Mouse (Mus musculus) kidney, adult 8-10 months (tissue): ENCODE measurements around the gene Tmem230.

ENCODE experiments used
- DNase-seq, 2 experiments: peaks; one replicate each; pipeline ENCODE4 v3.0.0; 2022

Tmem230 gene

DNA sequence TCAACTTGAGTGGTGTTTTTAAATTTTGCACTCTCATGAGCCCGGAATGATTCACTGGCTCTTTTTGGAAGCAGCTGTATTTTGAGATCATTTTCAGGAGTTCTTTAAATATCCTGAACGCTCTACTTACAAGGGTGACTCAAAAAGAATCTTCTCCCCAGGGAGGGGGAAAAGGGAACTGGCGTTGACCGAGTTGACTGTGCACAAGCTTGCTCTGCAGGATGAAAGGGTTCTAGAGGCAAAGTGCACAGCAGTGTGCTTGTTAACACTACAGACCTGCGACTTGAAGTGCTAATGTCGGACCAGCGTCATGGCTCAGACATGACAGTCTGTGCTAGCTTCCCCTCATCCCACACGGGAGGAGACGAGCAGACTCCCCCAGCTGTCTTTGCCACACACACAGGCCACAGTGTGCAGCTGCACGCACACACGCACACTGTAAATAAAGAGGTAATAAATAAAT, 26.0 kb downstream of the Tmem230 start:
- DNase-seq, result no peak

DNA sequence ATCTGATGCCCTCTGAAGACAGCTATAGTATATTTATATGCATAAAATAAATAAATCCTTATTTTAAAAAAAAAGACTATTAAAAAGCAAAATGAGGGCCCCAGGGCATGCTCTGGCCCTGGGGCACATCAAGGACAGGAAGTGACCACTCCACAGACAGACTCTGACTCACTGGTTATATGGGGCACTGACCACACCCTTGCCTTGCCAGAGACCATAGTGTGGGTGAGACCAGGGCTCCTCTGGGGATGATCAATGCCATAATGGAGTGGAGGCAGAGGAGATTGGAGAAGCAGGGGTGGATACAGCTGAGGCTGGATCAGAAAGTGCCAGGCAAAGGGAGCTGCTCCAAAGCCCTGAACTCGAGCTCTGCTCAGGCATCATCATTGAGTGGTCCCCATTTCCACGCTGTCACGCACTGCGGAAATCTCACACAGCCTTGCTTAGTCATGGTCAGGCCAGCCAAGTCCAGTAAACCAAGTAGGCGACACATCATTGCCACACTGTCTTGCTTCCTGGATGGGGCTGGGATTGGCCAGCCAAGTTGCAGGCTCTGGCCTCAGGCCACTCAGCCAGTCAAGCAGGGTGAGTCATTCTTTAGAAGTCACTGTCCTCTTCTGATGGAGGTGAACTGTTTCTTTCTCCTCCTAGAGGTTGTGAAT, 35.5 kb downstream of the Tmem230 start:
- no peak for DNase-seq

DNA sequence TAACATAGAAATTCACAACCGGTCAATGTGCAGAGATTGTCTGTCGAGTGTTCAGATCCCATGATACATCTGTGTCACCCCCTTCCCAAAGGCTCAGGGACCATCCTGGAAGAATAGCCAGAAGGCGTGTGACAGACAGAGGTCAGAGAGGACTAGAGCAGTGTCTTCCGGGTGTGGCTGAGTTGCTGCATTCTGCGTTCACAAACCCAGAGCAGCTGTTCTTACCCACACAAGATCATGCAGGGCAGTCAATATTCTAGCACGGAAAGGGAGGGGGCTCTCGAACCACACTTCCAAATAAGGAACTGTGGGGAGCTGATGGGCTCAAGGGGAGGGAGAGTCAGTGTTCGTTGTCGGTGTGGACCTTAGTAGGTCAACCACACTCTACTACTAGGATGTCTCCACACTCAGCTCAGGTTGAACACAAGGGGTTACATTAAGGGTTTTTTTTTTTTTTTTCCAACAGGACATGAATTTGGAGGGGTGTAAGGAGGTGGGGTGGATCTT, 36.7 kb downstream of the Tmem230 start:
- DNase-seq, result no peak

DNA sequence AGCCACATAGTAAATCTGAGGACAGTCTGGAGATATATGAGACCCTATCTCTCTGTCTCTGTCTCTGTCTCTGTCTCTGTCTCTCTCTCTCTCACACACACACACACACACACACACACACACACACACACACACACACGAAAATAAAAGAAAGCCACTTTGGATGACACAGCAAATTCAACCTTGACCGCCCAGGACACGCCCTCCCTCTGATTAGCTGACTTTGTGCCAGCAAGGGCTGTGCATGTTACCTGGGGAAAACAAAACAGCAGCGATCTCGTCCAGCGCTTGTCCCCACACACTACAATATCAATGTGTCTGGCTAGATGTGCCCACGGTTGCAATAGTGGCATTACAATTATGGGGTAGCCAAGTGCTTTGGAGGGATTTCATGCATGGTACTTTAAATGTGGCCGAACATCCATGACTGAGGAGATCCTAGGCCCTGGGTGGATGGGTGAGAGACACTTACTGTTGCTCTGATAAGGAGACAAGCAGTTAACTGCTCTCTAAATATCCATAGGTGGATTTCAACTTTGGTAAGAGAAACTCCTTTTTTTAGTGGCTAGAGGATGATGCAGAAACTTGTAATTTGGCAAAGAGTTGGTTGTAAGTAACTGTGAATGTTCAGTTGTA, 39.2 kb downstream of the Tmem230 start:
- DNase-seq, result no peak

DNA sequence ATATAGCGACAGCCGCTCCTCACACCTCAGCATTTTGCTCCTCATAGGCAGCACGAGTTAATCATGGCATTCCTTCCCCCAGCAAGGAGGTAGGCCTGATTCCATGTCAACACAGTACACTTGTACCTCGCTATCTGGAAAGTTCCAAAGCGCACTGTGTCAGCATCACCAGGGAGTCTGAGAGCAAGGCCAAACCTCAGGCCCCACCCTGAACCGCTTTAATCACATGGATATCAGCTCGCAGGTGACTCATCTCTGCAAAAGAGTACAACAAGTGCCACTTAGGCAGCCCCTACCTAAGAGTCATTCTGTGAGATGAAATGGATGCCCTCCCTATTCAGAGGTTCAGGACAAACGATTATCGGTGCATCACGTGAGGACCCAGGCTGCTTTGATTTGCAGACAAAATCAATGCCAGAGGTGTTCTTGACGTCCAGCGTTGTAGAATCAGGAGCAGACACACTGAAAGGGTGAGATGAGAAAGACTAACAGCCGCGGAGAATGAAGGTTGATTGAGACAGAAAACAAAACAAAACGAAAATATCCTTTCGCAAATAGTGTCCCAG, 41.2 kb downstream of the Tmem230 start:
- no peak for DNase-seq

DNA sequence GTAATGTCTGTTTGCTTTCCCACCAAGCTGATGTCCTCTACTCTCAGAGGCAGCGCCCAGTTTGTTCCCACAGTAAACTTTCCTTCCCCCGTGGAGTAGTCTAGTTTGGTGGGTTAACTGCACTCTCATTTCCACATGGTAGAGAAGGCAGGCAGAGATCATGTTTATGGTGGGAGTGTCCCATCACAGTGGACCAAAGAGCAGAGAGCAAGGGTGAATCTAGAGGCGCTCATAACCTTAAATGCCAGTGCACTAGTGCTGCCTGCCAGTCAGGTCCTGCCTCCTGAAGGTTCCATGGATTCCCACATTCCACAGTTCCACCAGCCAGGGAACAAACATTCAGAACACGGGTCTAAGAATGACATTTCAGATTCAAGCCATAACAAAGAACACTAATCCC, 42.1 kb downstream of the Tmem230 start:
- DNase-seq, result no peak

DNA sequence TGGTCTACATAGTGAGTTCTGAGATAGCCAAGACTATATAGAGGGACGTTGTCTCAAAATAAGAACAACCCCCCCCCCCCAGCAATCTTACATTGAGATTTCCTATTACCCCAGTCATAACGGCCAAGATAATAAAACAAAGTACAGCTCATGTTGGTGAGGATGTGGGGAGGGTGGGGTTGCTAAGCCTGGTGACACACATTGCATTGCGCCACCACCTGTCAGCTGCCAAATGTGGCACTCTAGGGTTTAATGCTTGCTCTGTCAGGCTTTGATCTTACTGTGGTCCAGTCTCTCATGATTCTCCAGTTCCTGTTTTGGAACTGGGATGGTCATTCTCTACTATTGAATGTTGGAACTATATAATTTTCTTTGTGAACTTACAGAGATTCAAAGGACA, 43.8 kb downstream of the Tmem230 start:
- no peak for DNase-seq

DNA sequence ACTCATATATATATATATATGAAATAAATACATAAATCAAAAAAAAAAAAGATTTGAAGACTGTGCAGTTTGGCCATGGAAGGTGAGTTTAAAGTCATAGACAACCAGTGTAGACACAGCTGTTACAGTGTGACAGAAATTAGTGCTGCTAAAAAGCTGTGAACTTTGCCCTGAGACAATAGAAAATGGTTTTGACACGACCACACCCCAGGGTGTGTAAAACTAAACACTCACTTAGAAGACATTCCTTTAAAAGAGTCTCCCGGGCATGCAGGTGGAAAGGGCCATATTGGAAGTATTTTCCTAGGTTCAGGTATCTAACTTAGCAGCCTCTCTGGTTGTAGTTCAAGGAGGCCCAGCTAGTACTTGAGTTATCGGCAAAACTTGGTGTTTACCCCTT, 44.4 kb downstream of the Tmem230 start:
- DNase-seq, result no peak

DNA sequence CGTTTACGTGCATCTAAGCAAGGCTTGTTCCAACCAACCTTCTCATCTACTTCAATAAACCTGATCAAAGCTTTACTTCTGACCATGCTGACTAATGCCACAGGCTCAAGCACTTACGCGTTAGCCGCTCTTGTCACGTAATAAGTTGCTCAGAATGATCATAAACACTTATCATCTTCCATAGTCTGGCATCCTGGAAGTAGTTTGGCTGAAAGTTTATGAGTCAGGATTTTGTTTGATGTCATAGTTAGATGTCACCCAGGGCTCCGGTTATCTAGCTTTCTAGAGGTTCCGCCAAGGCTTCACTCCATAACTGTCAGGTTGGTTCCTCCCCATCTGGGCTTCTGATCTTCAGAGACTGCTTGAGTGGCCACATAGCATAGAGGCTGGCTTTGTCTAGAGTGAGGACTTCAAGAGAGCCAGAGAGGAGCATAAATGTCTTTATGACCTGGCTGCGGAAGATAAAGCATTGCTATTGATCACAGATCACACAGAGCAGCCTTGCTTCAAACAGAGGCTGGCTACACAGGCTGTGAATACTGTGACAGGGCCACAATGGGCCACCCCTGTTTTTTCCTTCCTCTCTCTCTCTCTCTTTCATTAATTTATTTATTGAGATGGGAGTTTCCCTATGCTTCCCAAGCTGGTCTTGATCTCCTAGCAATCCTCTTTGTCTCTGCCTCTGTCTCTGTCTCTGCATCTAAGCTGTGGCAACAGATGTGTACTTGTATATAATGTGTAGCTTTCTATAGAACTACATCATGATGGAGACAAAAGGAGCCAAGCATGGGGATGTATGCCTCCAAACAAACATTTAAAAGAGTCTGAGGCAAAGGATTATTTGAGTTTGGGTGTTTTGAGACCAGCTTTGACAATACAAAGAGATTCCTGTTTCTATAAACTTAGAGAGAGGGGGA, 49.3 kb downstream of the Tmem230 start:
- no peak for DNase-seq

DNA sequence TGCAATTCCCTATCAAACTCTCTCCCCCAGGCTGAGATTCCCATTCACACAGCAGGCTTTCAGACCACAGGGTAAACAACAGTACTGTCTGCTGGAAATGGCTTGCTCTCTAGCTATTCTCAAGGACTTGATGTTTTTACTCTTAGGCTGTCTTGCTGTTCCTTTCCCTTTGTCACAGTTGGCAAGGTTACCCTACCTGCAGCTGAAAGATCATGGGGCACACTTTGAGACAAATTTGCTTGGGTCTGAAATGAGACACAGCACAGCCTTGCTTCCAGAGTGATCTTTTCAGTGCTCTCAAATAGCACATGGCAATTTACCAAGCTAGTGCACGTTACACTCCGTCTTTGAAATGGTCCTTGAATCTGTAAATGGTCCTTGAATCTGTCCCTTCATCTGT, 52.0 kb downstream of the Tmem230 start:
- DNase-seq, result no peak

DNA sequence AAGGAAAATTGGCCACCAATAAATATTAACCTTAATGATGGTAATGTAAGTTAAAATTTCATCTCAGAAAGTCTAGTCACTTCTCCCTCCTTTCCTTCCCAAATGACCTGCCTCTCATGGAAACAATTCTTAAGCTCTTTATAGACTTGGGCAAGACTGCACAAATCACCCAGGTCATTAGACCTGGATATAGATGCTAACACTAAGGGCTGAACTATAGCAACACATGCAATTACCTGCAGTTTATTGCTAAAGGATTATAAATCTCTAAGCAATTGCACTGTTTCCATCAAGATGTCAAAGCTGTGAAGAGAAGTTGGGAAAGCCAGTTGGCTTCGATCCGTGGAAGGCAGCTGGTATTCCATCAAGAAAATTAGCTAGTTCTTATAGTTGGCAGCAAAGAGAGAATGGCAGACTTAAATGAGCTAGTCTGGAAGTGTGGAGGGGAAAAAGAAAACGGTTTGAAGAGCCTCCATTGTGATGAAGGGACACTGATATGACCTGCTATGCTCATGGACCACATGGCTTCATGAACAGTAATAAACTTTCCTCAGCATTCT, 56.9 kb downstream of the Tmem230 start:
- DNase-seq, result no peak
